Mouse (Mus musculus): ENCODE measurements at regions not wholly inside any gene's neighbourhood (a gene's known extent, or its start where the extent isn't known, plus 50 kb on each side); places are given as distances from the start of the nearest gene placed in this dataset.

DNA sequence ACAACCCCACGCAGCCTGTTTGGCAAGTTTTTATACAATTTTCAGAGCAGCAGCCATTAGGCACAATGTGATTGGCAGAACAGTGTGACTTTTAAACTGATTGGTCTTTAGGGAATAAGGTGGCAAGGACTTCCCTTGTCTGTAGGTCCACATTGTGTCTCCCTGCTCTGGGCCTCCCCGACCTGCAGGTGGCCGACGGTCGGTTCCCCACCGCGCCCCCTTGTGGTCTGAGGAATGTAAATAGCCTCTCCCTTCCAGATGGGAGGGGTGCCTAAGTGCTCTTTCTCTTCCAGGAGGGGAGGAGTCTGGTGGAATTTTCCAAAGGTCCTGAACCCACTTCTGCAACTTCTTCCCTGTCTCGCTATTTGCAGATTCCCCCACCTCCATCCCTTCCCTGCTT lies 52.5 kb upstream of the Prr5 start:
- DNase-seq (ENCODE audit: low spot score in 2 of 2): peak; percentile 51 to 87

GRCm38 (mm10) chr15:84613536-84614527 lies 55.6 kb upstream of the Prr5 start:
- DNase-seq (ENCODE audit: low spot score in 2 of 2): peak; percentile 83 to 91

DNA sequence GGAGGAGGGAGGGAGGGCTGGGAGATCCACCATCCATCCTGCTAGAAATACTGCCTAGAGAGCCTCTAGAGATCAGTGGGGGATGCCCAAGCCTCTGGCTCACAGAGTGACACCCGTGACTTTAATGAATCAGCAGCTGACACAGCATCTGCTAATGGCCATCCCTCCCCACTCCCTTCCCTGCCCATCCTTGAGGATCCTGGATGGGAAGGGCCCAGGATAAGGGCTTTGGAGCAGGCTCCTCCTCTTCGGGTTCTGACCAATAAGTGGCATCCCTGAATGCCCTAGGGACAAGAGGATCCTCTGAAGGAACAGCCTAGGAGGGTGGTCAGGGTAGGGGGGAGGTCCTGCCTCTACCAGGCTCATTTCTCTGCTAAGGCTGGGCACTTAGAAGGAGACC lies 55.3 kb upstream of the Rtl6 start:
- DNase-seq (ENCODE audit: low spot score in 2 of 2): no peak

- peak in 1 of 2 experiments; percentile 53 for DNase-seq (ENCODE audit: low spot score in 2 of 2)
Observed at GRCm38 (mm10) chr15:84609825-84610442, 52.3 kb upstream of the Rtl6 start.

- DNase-seq (ENCODE audit: low spot score in 2 of 2): no peak
Observed at GRCm38 (mm10) chr15:84609063-84609462, 51.4 kb upstream of the Rtl6 start.
